Mouse (Mus musculus) adrenal gland, adult 8-10 months (tissue): Measurements from ENCODE around the gene Lgals8. TPM values are rescaled to one million over a fixed set of nuclear protein-coding genes. Genes with fewer than 3 reads are reported as not detected.
A peak's percentile ranks its signal among the peaks of the same experiment; 100 is the strongest.
"Not testable (repeated sequence)": the region's sequence is repeated elsewhere in the genome, so short reads cannot be mapped to it uniquely, and the experiment has no call there.

Experiments
- DNase-seq: peaks from one replicate; pipeline ENCODE4 v3.0.0; 2022
- total RNA-seq, 4 experiments: library from RNA; stranded (reverse); gene quantifications; 2 replicates each; pipeline ENCODE4 v1.2.4; 2022

Lgals8 gene
- 100 to 1,000 TPM in 2 of 4 experiments, 10 to 100 TPM in 2; 74.5 to 127 (median 102) TPM for total RNA-seq

DNA sequence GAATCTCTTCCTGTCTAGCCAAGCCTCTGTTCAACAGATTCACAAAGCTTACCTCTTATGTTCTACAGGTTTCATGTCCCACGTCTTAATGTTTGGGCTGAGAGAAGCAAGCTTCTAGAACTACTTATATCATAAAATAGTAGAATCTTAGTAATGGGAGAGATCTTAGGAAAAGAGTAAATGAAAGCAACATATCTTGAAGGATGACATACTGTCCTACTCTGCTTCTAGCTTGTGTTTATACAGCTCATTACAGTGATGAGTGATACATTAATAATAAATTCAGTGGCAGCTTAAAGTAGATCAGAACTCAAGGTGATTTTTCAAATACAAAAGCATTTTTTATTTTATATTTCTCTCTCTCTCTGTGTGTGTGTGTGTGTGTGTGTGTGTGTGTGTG, at the start of gene Lgals8:
Lgals8 (minus strand) TSS at position 101 of the 400 bp plus-strand sequence.
- DNase-seq = no peak

DNA sequence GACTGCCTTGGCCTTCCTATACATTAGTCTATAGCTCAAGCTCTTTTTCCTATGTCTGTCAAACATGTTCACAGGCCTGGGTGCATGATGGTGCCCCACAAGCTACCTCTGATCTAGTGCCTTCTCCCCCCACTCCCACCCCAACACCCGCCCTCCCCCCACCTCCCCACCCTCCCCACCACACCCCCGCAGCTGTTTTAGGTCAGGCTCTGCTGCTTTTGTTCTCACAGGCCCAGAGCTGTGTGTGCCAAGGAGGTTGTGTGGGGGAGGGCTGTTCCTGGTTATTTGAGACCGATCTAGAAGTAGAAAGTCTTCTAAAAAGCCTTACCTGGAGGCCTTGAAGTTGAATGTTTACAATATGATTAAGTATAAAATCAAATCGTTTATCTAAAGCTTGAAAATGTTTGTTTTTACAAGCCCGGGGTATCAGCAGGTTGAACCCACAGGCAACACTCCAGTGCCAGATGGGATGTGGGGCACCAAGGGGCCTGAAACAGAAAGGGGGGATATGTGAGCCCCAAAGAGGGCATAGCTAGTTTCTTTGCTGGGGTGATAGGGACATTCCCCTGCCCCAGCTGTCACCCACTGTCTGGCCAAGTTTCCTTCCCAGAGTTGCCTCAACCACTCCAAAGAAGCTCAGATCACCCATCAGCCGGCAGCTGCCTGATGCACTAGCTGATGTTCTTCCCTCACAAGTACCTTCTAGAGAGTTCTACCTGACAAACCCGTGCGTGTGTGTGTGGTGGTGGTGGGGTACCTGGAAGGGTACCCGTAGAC, 46.6 kb upstream of the Lgals8 start:
- no peak for DNase-seq

DNA sequence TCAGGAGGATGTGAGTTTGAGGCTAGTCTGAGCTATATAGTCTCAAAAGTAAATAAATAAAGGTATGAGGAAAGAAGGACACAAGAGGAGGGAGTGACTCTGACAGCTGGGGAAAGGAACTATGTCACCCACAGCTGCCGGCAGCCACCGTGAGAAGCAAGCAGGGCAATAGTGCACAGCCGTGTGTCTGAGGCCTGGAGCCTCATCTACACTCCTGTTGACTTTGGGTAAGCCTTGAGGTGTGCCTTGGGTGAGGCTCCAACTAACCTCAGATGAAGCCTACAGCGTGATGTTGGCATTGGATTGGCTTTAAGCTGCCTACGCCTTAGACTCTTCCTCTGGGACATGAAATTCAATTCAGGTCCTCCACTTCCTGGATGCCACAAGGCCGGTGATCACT, 45.3 kb upstream of the Lgals8 start:
- DNase-seq = no peak

DNA sequence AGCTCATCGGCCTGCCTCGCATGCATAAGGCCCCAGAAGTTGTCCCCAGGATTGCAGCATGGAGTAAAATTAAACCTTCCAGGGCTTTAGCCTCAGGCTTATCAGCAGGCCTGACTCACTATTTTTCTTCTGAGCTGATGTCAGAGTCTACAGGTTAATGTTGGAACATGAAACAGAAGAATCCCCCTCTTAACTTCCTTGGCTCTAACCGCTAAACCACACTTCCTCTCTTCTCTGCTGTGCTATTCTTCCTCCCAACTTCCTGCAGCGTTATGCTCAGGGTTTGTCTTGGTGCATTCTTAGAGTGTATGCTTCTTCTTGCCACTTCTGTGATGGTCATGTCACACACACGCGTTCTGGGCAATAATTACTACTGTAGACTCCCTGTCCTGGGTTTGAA, 42.7 kb upstream of the Lgals8 start:
- no peak for DNase-seq

DNA sequence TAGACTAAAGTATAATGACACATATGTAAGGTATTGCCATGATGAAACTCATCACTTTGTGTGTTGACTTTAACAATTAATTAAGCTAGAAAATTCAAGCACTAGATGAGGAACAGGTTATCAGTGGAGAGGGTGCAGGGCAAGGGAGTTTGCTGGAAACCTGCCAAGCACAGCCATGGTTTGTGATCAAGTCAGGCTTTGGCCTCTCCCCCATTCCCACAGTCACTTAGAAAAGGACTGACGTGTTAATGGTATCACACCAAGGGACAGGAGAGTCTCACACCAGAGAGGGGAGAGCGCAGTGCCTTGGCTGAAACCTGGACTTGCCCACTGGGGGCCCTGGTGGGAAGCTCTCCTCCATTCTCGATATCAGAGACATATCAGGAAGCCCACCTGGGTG, 40.6 kb upstream of the Lgals8 start:
- DNase-seq = no peak

DNA sequence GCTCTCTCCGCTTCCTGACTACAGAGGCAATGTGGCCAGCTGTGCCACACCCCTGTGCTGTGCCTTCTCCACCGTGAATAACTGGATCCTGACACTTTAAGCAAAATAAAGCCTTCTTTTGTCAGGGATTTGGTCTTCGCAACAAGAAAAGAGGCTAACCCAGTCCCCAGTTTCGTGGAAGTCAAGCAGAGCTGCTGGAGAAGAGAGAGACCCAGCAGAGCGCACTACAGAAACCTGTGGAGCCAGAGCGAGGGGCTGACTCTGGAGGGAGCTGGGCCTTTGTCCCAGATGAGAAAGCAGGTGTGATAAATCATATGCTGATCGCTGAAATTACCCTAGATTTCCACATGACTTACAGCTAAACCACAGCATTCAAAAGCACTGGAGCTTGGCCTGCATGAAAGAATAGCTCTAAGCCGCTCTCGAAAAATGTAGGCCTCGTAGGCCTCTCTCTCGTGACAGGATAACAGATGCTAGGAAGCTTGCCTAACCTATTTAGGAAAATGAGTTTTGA, 38.6 kb upstream of the Lgals8 start:
- no peak for DNase-seq

DNA sequence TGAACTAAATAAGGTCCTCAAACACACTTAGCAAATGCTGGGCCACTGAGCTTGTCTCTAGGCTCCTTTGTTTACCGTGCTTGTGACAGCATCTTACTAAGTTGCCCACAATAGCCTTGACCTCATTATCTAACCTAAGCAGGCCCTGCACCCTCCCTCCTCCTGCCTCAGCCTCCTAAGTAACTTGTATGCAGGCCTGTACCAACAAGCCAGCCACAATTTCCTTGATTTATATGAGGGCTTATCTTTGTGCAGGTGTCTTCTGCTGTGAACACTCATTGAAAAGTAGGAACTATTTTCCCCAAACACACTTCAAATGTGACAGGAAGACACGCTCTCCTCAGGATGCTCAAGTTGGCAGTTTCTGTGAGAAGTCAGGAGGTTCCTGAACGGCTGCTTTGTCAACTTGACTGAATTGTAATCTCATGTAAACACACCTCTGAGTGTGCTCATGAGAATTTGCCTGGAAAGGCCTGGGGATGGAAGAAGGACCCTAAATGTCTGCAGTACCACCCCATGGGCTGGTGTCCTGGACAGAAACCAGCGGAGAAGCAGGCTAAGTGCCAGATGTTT, 38.0 kb upstream of the Lgals8 start:
- no peak for DNase-seq

DNA sequence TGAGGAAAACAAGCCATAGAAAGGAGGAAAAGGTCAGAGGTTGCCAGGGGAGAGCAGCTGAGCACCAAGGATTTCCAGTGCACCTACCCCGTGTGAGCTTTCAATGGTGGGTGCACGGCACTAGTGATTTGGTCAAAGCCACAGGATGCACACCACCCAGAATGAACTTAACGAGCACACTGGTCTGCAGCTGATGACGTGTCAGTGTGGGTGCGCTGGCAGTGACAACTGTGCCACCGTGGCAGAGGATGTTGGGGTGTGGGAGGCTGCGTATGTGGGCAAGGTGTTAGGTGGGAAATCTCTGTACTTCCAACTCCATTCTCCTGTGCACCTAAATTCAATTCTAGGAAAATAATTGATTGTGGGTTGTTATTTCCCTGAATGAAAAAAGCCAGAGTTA, 34.4 kb upstream of the Lgals8 start:
- no peak for DNase-seq

DNA sequence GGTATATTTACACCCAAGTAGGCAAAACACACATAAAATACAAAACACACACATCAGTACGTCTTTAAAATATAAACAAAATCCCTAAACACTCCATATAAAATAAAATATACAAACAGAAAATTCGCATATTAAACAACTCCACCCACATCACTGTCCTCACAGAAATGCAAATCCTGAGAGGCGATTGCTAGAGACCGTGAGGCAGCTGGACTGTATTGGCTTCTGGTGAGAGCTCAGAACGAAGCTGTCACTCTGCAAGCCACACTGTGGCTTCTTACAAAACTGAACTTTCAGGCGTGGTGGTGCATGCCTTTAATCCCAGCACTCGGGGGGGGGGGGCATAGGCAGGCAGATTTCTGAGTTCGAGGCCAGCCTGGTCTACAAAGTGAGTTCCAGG, 33.1 kb upstream of the Lgals8 start:
- no peak for DNase-seq

DNA sequence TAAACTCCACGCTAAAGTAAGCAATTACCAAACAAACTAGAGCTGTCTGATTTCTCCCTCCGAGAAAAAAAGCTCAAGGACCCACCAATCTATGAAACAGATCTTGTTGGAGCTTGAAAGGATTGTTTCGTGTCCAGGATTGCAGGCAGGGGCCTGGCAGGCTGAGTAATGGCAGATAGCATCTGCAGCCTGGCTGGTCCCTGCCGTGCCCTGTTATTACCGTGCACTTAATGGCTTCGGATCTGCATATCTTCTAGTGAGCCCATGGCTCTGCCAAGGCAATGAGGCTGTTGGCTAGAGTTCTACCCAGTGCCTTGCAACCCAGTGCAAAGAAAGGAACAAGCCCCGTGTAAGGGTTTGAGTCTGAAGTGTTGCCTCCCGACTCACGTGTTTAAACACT, 30.0 kb upstream of the Lgals8 start:
- DNase-seq = no peak

DNA sequence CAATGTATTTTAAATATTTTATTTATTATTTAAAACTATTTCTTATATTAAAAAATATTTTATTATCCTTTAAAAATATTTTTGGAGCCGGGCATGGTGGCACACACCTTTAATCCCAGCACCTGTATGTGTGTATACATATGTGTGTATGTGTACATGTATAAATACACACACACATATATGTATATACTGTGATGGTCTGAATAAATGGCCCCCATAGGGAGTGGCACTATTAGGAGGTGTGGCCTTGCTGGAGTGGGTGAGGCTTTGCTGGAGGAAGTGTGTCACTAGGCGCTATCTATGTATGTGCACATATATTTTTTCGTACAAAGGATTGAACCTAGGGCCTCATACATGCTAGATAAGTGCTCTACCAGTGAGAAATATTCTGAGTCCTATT, 27.8 kb upstream of the Lgals8 start:
- DNase-seq = no peak

DNA sequence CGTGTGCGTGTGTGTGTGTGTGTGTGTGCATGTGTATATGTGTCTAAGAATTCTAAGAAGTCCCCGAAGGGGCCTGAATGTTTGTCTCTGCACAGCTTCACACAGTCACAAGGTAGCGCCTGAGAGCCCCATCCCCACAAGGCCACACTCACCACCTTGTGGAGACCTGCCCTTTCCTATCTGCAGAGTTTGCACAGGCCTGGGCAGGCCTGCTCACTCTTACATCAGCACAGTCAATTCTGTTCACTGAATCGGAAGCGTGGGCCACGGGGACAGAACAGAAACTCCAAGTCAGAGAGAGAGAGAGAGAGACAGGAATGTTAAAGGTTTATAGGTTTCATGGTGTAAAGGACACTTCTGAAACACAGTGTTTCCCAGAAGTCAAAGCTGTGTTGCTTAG, 20.9 kb upstream of the Lgals8 start:
- no peak for DNase-seq

DNA sequence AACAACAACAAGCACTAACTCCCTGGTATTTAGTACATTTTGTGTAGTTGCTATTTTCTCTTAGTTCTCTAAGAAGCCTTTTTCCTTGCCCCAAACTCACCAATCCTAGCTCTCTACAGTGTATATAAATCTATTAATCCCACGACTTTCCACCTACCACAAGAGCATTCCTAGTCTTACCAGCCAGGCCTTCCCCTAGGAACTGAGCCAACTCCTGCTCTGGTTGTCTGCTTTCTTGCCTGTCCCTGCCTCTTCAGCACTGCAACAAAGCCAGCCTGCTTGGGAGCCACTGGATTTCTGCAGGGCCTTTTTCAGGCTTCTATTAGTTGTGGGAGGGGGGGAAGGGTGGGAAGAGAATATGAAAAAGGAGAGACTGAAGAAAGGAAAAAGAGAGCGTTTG, 20.5 kb upstream of the Lgals8 start:
- DNase-seq = no peak

DNA sequence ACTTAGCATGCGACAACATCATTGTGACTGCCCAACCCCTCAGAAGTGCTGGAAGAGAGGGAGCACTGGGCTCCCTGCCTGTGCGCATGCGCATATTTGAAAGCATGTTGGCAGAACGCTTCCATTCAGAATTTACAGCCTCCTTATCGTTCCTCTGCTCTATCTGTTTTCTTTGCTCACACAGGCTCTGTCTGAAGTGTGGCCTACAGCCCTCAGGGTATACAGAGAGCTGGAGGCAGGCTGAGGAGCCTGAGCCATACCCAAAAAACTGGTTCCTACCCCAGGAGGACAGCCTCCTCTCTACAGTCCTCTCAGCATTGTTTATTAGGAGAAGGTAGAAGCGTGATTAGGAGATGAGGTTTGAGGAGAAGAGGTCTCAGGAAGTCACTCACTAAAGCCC, 15.1 kb upstream of the Lgals8 start:
- DNase-seq = no peak

DNA sequence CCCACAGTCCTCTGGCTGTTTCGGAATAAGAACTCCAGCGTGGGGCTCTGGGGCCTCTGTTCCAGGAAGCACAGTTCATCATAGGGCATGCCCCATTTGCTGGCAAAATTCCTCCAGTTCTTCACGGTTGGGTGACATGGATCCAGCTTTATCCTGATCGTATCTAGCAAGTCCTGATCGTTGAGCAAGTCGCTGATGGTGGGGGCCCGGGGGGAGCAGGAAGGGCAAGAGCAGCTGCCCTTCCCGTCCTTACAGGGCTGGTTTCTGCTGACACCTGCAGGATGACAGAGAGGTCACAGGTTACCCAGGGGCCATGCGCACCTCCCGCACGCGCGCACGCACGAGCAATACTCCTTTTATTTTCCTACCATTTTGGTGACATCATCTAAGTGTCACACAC, 13.6 kb upstream of the Lgals8 start:
- no peak for DNase-seq

DNA sequence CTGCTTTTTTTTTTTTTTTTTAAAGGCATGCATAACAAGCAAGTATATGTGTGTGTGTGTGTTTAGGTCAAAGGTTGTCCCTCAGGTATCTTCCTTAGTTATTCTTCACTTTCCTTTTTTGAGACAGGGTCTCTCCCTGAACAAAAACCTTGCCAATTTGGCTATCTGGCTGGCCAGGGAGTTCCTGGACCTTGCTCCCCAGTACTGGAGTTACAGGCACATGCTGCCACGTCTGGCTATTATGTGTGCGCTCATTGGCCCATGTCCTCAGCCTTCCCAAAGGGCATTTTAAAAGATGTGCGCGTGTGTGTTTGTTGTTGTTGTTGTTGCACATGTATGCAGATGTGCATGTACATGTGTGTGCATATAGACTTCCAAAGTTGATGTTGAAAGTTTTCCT, 12.1 kb upstream of the Lgals8 start:
- DNase-seq = no peak

DNA sequence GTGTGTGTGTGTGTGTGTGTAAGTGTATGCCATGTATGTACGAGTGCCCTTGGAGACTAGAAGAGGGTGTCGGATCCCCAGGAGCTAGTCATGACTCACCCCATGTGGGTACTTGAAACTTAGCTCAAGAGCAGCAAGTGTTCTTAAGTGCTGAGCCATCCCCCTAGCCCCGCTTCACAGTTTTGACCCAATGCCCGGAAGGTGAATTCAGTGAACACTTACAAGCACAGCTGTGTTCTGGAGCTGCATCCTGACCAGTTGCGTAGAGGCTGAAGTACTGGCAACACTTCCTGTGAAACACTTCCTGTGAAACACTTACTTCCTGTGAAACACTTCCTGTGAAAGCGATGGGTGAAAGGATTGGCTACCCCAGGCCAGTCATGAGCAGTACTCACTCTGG, 10.5 kb upstream of the Lgals8 start:
- DNase-seq = no peak

DNA sequence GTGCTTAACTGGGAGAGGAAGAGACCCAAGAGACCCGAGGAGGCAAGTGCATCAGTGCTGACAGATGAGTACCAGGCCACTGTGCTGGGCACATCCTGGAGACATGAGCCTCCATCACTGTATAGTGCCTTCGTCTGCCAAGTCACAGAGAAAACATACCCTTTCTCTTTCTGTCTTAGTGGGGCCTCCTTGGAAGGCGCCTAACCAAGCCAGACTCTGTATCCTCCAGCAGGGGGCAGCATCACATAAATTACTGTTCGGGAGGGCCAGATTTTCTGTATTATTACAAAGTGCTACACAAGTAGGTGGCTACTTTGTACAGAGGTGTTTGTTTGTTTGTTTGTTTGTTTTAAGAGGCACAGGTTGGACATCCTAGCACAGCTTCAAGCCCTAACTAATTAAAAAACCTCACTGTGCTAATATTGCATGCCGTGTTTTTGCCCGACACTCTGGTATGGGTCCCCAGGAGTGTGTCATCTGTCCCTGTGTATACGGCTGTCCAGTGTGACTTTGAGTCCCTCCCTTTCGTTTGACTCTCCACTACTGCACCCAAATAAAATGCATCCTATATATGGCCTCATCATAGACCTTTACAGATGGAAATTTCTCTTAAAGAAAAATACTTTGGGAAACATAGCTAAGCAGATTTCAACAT, 9.1 kb upstream of the Lgals8 start:
- DNase-seq = peak; percentile 30

DNA sequence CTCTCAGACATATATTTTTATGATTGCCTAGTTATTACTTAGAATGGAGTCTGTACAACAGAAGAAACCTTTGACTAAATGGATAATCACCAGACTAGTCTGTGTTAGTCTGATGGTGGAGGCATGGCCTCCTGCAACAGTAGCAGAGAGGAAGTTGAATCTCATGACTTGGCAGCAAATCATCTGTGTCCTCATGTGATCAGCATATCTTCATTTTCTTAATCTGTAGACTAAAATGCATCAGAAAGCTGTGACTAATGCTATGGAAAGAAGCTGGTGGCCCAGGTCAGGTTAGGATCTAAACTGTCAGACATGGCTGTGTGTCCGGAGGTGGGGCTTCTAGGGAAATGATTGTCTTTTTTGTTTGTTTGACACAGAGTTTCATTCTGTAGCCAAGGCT, 3.7 kb upstream of the Lgals8 start:
- DNase-seq = no peak

DNA sequence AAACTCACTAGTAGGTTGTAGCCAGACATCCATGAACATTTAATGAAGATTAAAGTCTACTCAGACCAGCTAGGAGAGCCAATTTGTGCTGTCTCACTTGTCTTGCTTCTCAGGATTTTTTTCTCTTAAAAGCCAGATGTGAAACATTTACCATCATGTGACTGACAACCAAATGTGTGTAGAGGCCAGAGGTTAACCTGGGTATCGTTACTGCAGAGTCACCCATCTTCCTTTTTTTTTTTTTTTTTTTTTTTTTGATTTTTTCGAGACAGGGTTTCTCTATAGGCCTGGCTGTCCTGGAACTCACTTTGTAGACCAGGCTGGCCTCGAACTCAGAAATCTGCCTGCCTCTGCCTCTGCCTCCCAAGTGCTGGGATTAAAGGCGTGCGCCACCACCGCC, 585 bp downstream of the Lgals8 start:
- not testable (repeated sequence) for DNase-seq

DNA sequence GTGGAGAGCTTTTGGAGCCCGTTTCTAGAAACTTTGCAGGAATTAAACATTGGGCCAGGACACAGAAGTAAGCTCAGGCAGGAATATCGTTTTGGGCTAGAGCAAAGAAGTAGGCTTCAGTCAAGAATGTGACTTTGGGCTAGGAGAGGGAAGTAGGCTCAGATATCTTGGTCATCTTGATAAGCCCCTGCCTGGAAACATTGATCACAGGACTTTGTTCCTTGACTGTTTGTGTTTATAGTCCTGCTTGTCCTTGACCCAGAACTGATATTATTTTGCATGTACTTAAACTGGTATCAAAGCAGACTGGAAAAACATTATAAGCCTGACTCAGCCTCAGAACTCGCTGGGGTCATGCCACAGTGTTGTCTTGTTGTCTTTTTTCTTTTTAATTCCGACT, 2.1 kb downstream of the Lgals8 start:
- no peak for DNase-seq

DNA sequence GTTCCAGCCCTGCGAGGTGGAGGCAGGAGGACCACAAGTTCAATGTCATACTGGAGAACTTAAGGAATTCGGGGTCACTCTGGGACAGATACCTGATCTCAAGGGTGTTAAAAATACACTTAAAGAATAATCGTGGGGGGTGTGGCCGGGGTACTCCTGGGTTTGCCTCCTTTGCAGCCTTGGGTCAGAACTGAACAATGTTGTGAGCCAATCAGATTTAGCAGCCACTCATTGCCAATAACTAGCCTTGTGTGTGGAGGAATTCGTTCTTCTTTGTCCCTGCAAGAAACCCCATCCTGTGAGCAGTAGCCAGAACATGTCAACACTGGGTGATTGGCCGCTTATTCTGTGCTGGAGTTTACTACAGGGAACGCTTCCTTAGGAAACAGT, 3.0 kb downstream of the Lgals8 start:
- no peak for DNase-seq

DNA sequence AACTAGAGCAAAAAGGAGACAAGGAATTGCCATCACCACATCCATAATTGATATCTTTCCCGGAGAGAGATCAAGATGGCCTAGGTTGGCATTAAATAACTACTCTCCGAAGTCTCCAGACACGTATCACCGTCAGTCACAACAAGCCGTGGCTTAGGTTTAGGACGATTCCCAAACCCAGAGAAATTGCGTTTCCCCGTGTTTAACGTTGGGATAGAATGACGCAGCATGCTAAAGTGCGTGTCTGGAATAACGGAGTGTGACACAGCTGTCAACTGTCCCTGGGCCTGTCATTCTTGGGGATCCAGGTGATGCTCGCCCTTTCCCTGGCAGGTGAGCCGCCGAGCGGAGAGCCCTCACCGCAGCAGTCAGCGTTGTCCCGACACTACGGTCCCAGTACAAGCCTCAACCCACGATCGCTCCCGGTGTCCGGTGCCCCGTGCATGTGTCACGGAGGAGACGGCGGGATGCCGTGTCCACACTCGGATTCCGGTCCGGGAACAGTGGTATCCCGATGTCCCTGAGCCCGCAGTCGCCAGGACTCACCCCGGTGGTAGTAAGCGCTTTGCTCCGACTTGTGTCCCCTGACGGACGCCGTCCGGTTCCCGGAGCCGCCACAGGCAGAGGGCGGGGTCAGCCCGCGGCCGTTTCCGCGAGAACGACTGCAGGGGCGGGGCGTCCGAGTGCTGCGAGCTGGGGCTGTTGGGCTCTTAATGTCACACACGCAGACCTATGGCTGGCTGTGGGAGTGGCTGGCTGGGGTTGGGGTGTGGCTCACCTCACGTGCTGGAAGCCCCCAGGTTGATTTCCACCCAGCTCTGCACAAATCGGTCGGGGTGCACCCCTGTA, 3.6 kb downstream of the Lgals8 start:
- DNase-seq = peak; percentile 94
